Mouse (Mus musculus): ENCODE data around the gene Slc25a12. TPM values are rescaled to one million over a fixed set of nuclear protein-coding genes. Genes with fewer than 3 reads are reported as not detected.
A peak's percentile ranks its signal among the peaks of the same experiment; 100 is the strongest.

Gene Slc25a12
- polyA plus RNA-seq, 1 experiment from 2014 or later = 74.2 TPM

DNA sequence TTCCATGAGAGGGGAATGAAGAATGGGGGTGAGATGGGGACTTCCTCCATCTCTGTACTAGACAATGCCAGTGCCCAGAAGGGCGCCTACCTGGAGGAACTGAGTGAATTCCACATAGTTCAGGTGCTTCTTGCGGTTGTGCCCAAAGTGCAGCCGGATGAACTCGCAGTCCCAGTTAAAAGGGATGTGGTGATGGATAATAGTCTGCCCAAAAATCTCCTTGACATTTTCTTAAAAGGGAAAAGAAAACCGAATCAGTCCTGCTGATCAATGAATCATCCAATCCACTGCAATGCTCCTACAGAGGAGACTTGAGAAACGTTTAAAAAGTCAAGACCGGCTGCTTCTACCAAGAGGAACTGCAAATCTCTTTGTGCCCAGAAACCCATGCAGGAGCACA lies 43.7 kb downstream of the Slc25a12 start:
- no peak for ATAC-seq (ENCODE audit: low FRiP score)
- Histone ChIP-seq H3K36me3 (peaks cover 51% of the 10 kb centered on the region), H3K4me2 (no peak overlapping the region), H3K27ac (no peak overlapping the region), H3K9me3 (no peaks in the 10 kb centered on the region), H3K4me3 (no peak overlapping the region), H3K27me3 (no peaks in the 10 kb centered on the region), H3K9ac (no peak overlapping the region), H3K4me1 (replicated peaks) (no peaks in the 10 kb centered on the region)
- WGBS = 85% methylated on average over 7 of the region's 7 CpGs

DNA sequence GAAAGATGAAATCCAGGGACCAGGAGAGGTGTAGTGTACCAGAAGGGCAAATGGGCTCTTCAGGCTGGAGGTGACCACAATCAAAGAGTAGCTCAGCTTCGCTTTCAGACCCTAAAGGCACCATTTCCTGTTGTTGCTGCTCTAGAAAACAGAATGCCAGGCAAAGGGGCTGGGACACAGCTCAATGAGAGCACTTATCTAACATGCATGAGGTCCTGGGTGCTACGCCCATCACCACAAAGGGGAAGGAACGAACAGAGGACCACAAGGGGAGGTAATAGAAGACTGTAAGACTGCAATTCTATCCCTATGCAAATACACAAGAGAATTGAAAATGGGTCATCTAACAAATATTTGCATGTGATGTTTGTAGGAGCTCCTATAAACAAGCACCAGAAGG lies 46.1 kb downstream of the Slc25a12 start:
- Histone ChIP-seq H3K9ac (no peak overlapping the region), H3K27ac (no peak overlapping the region), H3K4me3 (no peak overlapping the region), H3K9me3 (0 out of 2 replicates have a peak, but pooled peaks cover 8% of the 10 kb centered on the region), H3K36me3 (peaks cover 54% of the 10 kb centered on the region), H3K4me2 (no peak overlapping the region), H3K4me1 (replicated peaks) (no peaks in the 10 kb centered on the region), H3K27me3 (no peaks in the 10 kb centered on the region)
- WGBS = 93% methylated on average over 3 of the region's 3 CpGs
- ATAC-seq (ENCODE audit: low FRiP score) = no peak

DNA sequence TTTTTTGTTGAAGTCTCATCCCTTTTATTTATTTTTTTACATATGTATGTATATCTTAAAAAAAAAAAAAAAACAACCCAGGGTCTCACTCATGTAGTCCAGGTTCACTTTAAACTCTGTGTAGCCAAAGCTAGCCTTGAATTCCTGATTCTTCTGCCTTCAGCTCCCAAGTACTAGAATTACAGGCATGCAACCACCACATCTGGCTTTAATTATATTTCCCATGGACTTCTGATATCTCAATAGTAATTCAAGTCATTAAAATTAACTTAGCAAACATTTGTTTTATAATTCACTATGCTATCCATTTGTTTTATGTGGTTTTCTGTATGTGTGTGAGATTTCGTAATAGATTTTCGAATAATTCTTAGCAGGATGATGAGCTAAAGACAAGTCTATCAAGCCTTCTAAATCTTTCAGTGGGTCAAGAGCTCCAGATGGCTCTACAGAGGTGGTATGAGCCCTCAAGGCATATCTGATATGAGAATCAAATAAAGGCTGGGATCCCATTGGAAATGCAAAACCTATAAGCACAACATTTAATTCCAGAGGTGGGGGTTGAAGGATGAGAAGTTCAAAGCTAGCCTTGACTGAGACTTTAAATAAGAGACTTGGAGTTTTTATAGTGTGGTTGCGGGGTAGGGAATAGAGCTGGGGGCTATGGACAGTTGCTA lies 51.3 kb downstream of the Slc25a12 start:
- 94% methylated on average over 3 of the region's 3 CpGs for WGBS
- H3K27ac ChIP-seq = no peak overlapping the region
- peaks cover 62% of the 10 kb centered on the region for H3K36me3 ChIP-seq
- no peak overlapping the region for H3K4me2 ChIP-seq
- no peak overlapping the region for H3K9ac ChIP-seq
- H3K4me3 ChIP-seq = no peak overlapping the region
- ATAC-seq (ENCODE audit: low FRiP score) = no peak
- no peaks in the 10 kb centered on the region for H3K27me3 ChIP-seq
- peaks cover 10% of the 10 kb centered on the region; the same call in 1 of the 2 replicates for H3K4me1 ChIP-seq (replicated peaks)
- 0 out of 2 replicates have a peak, but pooled peaks cover 8% of the 10 kb centered on the region for H3K9me3 ChIP-seq

DNA sequence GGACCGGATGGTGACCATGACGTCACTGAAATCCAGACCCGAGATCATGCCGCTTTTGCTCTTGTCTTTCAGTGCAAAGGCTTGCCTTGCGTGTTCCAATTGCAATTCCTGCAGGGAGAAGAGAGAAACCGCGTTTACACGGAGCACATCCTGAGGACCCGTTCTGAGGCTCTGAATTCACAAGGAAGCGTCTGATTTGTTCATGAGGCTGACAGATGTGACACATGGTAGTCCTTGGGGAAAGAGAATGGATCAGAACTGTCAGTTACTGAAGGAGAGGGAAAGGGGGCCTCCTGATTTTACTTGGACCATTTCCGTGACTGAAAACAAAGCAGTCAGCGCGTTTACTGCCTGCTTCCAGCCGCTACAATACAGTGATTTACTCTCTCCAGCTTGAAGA lies 52.5 kb downstream of the Slc25a12 start:
- H3K9ac ChIP-seq = no peak overlapping the region
- H3K4me1 ChIP-seq (replicated peaks) = peaks cover 10% of the 10 kb centered on the region; the same call in 1 of the 2 replicates
- H3K27ac ChIP-seq = peak overlapping the region; percentile 31; the same call in 1 of the 2 replicates
- no peak overlapping the region for H3K4me3 ChIP-seq
- WGBS = 51% methylated on average over 14 of the region's 14 CpGs
- peaks cover 63% of the 10 kb centered on the region for H3K36me3 ChIP-seq
- H3K27me3 ChIP-seq = no peaks in the 10 kb centered on the region
- no peak for ATAC-seq (ENCODE audit: low FRiP score)
- 0 out of 2 replicates have a peak, but pooled peaks cover 8% of the 10 kb centered on the region for H3K9me3 ChIP-seq
- 0 out of 2 replicates have a peak overlapping the region, but pooled peaks have one; percentile 11 for H3K4me2 ChIP-seq

DNA sequence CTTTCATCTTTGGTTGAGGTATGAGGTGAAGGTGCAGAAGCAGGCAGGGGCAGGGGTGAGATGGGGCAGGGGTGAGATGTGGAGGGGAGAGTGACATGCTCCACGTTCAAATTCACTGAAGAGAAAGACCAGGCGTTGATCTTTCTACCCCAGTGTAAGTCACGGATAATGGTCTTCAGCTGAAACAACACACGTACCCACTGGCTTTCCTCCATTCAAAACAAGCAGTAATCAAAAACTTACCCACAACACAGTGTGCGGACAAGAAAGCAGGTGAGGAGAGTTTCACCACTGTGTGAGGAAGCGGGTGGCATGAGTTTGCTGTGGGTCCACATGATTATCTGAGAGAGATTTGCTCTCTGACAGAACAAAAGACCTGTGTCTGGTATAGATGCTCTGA lies 53.5 kb downstream of the Slc25a12 start:
- Histone ChIP-seq H3K4me3 (no peak overlapping the region), H3K4me2 (no peak overlapping the region), H3K27me3 (no peaks in the 10 kb centered on the region), H3K9me3 (0 out of 2 replicates have a peak, but pooled peaks cover 8% of the 10 kb centered on the region), H3K27ac (no peak overlapping the region), H3K4me1 (replicated peaks) (peaks cover 12% of the 10 kb centered on the region; the same call in 1 of the 2 replicates), H3K36me3 (peaks cover 61% of the 10 kb centered on the region), H3K9ac (no peak overlapping the region)
- WGBS = 79% methylated on average over 6 of the region's 6 CpGs
- no peak for ATAC-seq (ENCODE audit: low FRiP score)

DNA sequence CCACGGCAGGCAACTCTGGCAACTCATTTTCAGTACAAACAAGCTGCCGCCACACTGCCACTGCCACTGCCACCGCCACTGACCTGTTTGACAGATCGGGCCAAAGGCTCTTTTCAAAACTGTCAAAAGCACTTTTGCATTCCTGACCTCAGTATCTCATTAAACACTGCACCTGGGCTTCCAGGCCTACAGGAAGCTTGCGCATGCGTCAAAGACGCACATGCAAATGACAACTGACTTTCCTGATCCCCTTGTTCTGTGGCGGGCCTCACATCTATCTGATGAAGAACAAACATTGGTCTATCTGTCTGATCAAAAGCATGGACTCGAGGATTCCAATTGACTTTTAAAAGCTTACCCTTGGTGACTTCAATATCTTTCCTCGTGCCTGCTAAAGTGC lies 55.5 kb downstream of the Slc25a12 start:
- H3K36me3 ChIP-seq = peaks cover 61% of the 10 kb centered on the region
- H3K4me1 ChIP-seq (replicated peaks) = peaks cover 16% of the 10 kb centered on the region; the same call in 1 of the 2 replicates
- no peaks in the 10 kb centered on the region for H3K27me3 ChIP-seq
- WGBS = 66% methylated on average over 10 of the region's 10 CpGs
- no peak for ATAC-seq (ENCODE audit: low FRiP score)
- H3K4me3 ChIP-seq = no peak overlapping the region
- no peak overlapping the region for H3K4me2 ChIP-seq
- no peak overlapping the region for H3K9ac ChIP-seq
- no peaks in the 10 kb centered on the region for H3K9me3 ChIP-seq
- no peak overlapping the region for H3K27ac ChIP-seq

DNA sequence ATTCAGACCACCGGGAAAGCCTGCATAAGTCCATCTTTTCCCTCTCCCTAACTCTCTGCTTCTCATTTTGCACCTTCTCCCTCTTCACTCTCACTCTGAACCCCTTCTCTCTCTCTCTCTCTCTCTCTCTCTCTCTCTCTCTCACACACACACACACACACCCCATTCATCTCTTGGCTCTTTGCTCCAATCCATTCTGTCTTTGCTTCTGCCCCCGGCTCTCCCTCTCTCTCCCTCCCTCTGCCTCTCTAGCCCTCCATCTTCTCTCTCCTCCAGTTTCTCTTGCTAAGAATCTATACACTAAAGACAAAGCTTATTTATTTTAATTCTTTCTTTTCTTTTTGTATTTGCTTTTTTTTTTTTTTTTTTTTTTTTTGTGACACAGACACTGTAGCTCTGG lies 57.8 kb downstream of the Slc25a12 start:
- Histone ChIP-seq H3K9ac (no peak overlapping the region), H3K27me3 (no peaks in the 10 kb centered on the region), H3K27ac (no peak overlapping the region), H3K4me2 (no peak overlapping the region), H3K4me1 (replicated peaks) (peaks cover 13% of the 10 kb centered on the region), H3K36me3 (peaks cover 63% of the 10 kb centered on the region), H3K4me3 (no peak overlapping the region), H3K9me3 (no peaks in the 10 kb centered on the region)
- 44% methylated on average over 2 of the region's 2 CpGs for WGBS
- no peak for ATAC-seq (ENCODE audit: low FRiP score)

DNA sequence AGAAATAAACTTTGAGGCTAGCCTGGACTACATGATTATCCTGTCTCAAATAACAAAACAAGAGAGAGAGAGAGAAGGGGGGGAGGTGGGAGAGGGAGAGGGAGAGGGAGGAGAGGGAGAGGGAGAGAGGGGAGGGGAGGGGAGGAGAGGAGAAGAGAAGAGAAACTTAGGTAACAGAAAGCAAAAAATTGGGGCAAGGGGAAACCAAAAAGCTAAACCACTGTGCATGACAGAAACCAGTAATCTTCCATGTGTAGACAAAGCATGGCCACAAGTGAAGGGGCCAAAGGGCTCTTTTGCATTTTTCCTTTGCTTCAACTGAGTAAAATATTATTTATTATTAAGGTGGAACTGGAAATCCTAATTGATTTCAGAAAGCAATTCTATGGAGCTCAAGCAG lies 61.2 kb downstream of the Slc25a12 start:
- H3K9ac ChIP-seq = no peak overlapping the region
- H3K27me3 ChIP-seq = no peaks in the 10 kb centered on the region
- H3K4me2 ChIP-seq = no peak overlapping the region
- H3K9me3 ChIP-seq = no peaks in the 10 kb centered on the region
- H3K27ac ChIP-seq = no peak overlapping the region
- peaks cover 21% of the 10 kb centered on the region for H3K4me1 ChIP-seq (replicated peaks)
- ATAC-seq (ENCODE audit: low FRiP score) = no peak
- H3K4me3 ChIP-seq = no peak overlapping the region
- peaks cover 44% of the 10 kb centered on the region for H3K36me3 ChIP-seq

DNA sequence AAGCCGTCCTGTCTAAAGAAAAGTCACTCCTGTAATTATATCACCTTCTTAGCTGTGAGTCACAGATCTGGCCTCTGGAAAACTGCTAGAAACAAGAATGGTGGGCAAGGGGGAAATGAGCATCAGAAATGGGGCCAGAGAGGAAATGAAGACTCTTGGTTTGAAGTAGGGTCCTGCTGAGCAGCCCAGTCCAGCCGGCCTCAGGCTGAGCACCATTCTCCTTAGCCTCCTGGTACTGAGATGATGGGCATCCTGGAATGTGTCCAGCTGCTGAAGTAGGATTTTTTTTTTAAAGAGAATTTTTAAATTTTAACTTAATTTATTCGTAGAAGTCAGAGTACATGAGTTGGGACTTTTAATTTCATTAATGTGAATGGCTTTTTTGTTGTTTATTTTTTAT lies 62.7 kb downstream of the Slc25a12 start:
- Histone ChIP-seq H3K36me3 (peaks cover 29% of the 10 kb centered on the region), H3K9me3 (no peaks in the 10 kb centered on the region), H3K4me2 (no peak overlapping the region), H3K4me1 (replicated peaks) (peaks cover 21% of the 10 kb centered on the region), H3K9ac (no peak overlapping the region), H3K27ac (no peak overlapping the region), H3K4me3 (no peak overlapping the region), H3K27me3 (no peaks in the 10 kb centered on the region)
- WGBS = 57% methylated on average over 3 of the region's 3 CpGs
- 0 out of 2 replicates have a peak, but pooled peaks have one; percentile 57 for ATAC-seq (ENCODE audit: low FRiP score)

DNA sequence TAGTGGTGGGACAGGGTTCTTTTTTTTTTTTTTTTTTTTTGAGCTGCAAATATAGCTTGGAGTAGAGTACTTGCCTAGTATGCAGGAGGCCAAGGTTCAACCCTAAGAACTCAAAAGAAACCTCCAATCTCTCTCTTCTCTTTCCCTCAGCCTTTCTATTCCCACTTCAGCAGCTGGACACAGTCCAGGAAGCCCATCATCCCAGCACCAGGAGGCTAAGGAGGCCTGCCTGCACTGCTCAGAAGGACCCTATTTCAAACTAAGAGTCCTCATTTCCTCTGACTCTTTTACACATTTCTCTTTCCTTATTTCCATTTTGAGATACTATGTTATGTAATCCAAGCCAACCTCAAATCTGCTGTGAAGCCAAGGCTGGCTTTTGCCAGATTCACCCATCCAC lies 64.3 kb downstream of the Slc25a12 start:
- Histone ChIP-seq H3K27me3 (no peaks in the 10 kb centered on the region), H3K27ac (no peak overlapping the region), H3K9ac (no peak overlapping the region), H3K4me3 (no peak overlapping the region), H3K36me3 (peaks cover 24% of the 10 kb centered on the region), H3K4me1 (replicated peaks) (peaks cover 15% of the 10 kb centered on the region), H3K9me3 (no peaks in the 10 kb centered on the region), H3K4me2 (no peak overlapping the region)
- peak; percentile 52; the same call in 1 of the 2 replicates for ATAC-seq (ENCODE audit: low FRiP score)

DNA sequence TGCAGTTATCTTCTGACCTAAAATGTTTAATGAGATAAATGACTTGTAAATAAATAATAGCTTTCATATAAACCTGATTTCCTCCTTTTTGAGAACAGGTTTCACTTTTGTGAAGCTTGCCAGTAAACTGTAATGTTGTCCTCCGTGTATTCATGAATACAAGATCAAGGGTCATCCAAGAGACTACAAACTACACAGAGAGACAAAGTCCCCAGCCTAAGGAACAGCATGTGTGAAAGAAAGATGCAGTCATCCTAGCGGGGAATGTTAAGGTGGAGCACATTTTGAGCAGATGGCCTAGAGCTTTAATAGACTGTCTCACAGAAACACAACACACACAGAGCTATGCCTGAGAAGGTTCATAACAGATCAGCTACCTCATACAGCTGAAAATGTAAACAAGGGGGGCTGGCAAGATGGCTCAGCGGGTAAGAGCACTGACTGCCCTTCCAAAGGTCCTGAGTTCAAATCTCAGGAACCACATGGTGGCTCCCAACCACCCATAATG lies 65.3 kb downstream of the Slc25a12 start:
- ATAC-seq (ENCODE audit: low FRiP score) = no peak
- WGBS = 60% methylated on average over 3 of the region's 3 CpGs

DNA sequence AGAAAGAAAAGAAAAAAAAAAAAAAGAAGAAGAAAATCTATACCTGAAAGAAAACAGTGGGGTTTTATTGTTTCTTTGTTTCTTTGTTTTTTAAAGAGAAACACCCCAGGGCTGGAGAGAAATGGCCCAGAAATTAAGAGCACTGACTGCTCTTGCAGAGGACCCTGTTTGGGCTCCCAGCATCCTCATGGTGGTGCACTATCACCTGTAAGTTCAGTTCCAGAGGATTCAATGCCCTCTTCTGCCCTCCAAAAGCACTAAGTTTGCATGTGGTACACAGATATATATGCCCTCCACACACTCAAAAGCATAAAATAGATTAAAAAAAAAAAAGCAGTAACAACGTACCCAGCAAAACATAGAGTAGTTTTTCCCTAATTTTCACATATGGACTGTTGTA lies 68.8 kb downstream of the Slc25a12 start:
- Histone ChIP-seq H3K4me1 (replicated peaks) (peaks cover 9% of the 10 kb centered on the region; the same call in 1 of the 2 replicates), H3K4me2 (no peak overlapping the region), H3K27me3 (no peaks in the 10 kb centered on the region), H3K9ac (no peak overlapping the region), H3K4me3 (no peak overlapping the region), H3K27ac (no peak overlapping the region), H3K9me3 (no peaks in the 10 kb centered on the region), H3K36me3 (peaks cover 20% of the 10 kb centered on the region)
- no peak for ATAC-seq (ENCODE audit: low FRiP score)
- WGBS = 93% methylated on average over 1 of the region's 1 CpGs

More for the DNA sequence above, 65.3 kb downstream of the Slc25a12 start:
- Histone ChIP-seq H3K9ac (no peak overlapping the region), H3K4me3 (no peak overlapping the region), H3K4me1 (replicated peaks) (peaks cover 15% of the 10 kb centered on the region), H3K27ac (no peak overlapping the region), H3K9me3 (no peaks in the 10 kb centered on the region), H3K27me3 (no peaks in the 10 kb centered on the region), H3K4me2 (no peak overlapping the region), H3K36me3 (peaks cover 28% of the 10 kb centered on the region)

DNA sequence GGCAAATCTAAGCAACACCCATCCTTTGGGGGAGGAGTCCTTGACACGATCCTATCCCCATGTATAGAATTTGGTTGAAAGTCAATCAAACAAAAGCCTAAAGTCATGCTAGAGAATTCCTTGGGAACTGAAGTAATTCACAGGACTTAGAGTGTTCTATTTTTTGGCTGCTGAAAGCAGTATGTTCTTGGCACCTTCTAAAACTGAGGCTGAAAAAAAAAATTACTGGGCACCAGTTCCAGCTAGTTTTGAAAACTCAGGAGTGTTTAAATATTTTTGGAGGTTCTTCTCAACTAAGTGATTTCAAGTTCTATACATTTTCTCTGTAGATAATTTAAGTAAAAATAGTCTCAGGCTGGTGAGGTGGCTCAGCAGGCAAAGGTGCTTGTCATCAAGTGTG lies 70.0 kb downstream of the Slc25a12 start:
- Histone ChIP-seq H3K9ac (no peak overlapping the region), H3K27ac (no peak overlapping the region), H3K4me1 (replicated peaks) (peaks cover 9% of the 10 kb centered on the region; the same call in 1 of the 2 replicates), H3K27me3 (no peaks in the 10 kb centered on the region), H3K9me3 (no peaks in the 10 kb centered on the region), H3K36me3 (peaks cover 20% of the 10 kb centered on the region), H3K4me3 (no peak overlapping the region), H3K4me2 (no peak overlapping the region)
- ATAC-seq (ENCODE audit: low FRiP score) = no peak
- 72% methylated on average over 1 of the region's 1 CpGs for WGBS

Data from hindbrain, embryonic 13.5 days (tissue).